Mouse (Mus musculus) adrenal gland (tissue): ENCODE data around the gene Hid1.

Experiments used
- intact Hi-C: fragments of 180-260 bp; cut with DNase I; formaldehyde crosslinking; loops from one replicate; pipeline ENCODE4 v1.15.1; 2025

The Hid1 gene

GRCm38 (mm10) chr11:115376722-115377121 is 9.2 kb upstream of the Hid1 start:
- intact Hi-C loops: no loop called here

GRCm38 (mm10) chr11:115374695-115375425 is 7.3 kb upstream of the Hid1 start:
- intact Hi-C loops: no loop called here

- intact Hi-C loops: no loop called here
Observed at GRCm38 (mm10) chr11:115373805-115374694, 6.5 kb upstream of the Hid1 start.

GRCm38 (mm10) chr11:115372737-115373136 is 5.2 kb upstream of the Hid1 start:
- intact Hi-C loops: no loop called here

- intact Hi-C loops: no loop called here
Observed at GRCm38 (mm10) chr11:115372015-115372414, 4.5 kb upstream of the Hid1 start.

- intact Hi-C loops: no loop called here
Observed at GRCm38 (mm10) chr11:115371354-115371753, 3.8 kb upstream of the Hid1 start.

GRCm38 (mm10) chr11:115370368-115370767 is 2.8 kb upstream of the Hid1 start:
- intact Hi-C loops: no loop called here

GRCm38 (mm10) chr11:115366706-115367394 is 706 bp downstream of the Hid1 start:
- intact Hi-C loops: no loop called here

- intact Hi-C loops: no loop called here
Observed at GRCm38 (mm10) chr11:115366039-115366705, 1.4 kb downstream of the Hid1 start.

GRCm38 (mm10) chr11:115364136-115364535 is 3.4 kb downstream of the Hid1 start:
- intact Hi-C loops: no loop called here

- intact Hi-C loops: loop anchor here (2.0 kb wide), 1 partner anchor 53 kb away; no protein-coding TSS in a partner anchor
Observed at GRCm38 (mm10) chr11:115359726-115360125, 7.8 kb downstream of the Hid1 start.

- intact Hi-C loops: loop anchor here (2.0 kb wide), 1 partner anchor 54 kb away; no protein-coding TSS in a partner anchor
Observed at GRCm38 (mm10) chr11:115359293-115359692, 8.3 kb downstream of the Hid1 start.

- intact Hi-C loops: loop anchor here (2.0 kb wide), 1 partner anchor 54 kb away; no protein-coding TSS in a partner anchor
Observed at GRCm38 (mm10) chr11:115358468-115358867, 9.1 kb downstream of the Hid1 start.

- intact Hi-C loops: loop anchor here (1.0 to 2.0 kb wide), 2 partner anchors 31 to 150 kb away; partner anchors contain the start of gene Ush1g
Observed at GRCm38 (mm10) chr11:115354183-115354582, 13.4 kb downstream of the Hid1 start.

- intact Hi-C loops: no loop called here
Observed at GRCm38 (mm10) chr11:115353375-115353774, 14.2 kb downstream of the Hid1 start.

- intact Hi-C loops: no loop called here
Observed at GRCm38 (mm10) chr11:115349976-115350375, 17.6 kb downstream of the Hid1 start.

- intact Hi-C loops: no loop called here
Observed at GRCm38 (mm10) chr11:115348681-115349248, 18.8 kb downstream of the Hid1 start.

- intact Hi-C loops: no loop called here
Observed at GRCm38 (mm10) chr11:115345515-115345914, 22.0 kb downstream of the Hid1 start.

GRCm38 (mm10) chr11:115344967-115345366 is 22.6 kb downstream of the Hid1 start:
- intact Hi-C loops: no loop called here

GRCm38 (mm10) chr11:115341866-115342265 is 25.7 kb downstream of the Hid1 start:
- intact Hi-C loops: no loop called here

- intact Hi-C loops: no loop called here
Observed at GRCm38 (mm10) chr11:115341246-115341645, 26.3 kb downstream of the Hid1 start.
